Mouse (Mus musculus) forebrain, postnatal 0 days (tissue): ENCODE data around the gene Gm4141. TPM values are rescaled to one million over a fixed set of nuclear protein-coding genes. Genes with fewer than 3 reads are reported as not detected.
"Not testable (repeated sequence)": the region's sequence is repeated elsewhere in the genome, so short reads cannot be mapped to it uniquely, and the experiment has no call there.

Source experiments
- ATAC-seq: fragments of 200-750 bp; cut with Nextera tagmentation; 2 replicates; pipeline ENCODE4 v1.8.0; 2017; ENCODE audit warnings: mild to moderate bottlenecking, moderate library complexity
- DNase-seq: peaks from one replicate; pipeline ENCODE4 v3.0.0-alpha.2; 2015
- H3K27ac ChIP-seq: fragments of 300-500 bp; sonication (generic); 2 replicates; pipeline ENCODE4 v1.5.1; 2014; ENCODE audit warnings: low read depth, mild to moderate bottlenecking, antibody characterized with exemption, low read length, moderate library complexity, mixed read lengths
- H3K27me3 ChIP-seq: fragments of 300-500 bp; sonication (generic); 2 replicates; pipeline ENCODE4 v1.6.1; 2014; ENCODE audit warnings: mild to moderate bottlenecking, low read length, mixed read lengths; ENCODE audit not compliant: insufficient read depth
- H3K36me3 ChIP-seq: fragments of 300-500 bp; sonication (generic); 2 replicates; pipeline ENCODE4 v1.6.1; 2014; ENCODE audit warnings: mild to moderate bottlenecking, moderate library complexity; ENCODE audit not compliant: insufficient read depth
- H3K4me1 ChIP-seq: fragments of 300-500 bp; sonication (generic); 2 replicates; pipeline ENCODE4 v1.6.1; 2014; ENCODE audit warnings: antibody characterized with exemption; ENCODE audit not compliant: insufficient read depth
- H3K4me2 ChIP-seq: fragments of 300-500 bp; sonication (generic); 2 replicates; pipeline ENCODE4 v1.6.1; 2014; ENCODE audit warnings: low read depth, mild to moderate bottlenecking, moderate library complexity
- H3K4me3 ChIP-seq: fragments of 300-500 bp; sonication (generic); 2 replicates; pipeline ENCODE4 v1.5.1; 2014; ENCODE audit warnings: low read depth, low read length, mixed read lengths
- H3K9ac ChIP-seq: fragments of 300-500 bp; sonication (generic); 2 replicates; pipeline ENCODE4 v1.6.1; 2014; ENCODE audit warnings: mild to moderate bottlenecking
- H3K9me3 ChIP-seq: fragments of 300-500 bp; sonication (generic); 2 replicates; pipeline ENCODE4 v1.6.1; 2016; ENCODE audit warnings: low read length
- WGBS: fragments of 180-500 bp; shearing (Covaris S2); extraction: QIAGEN DNeasy Blood & Tissue Kit; methylation state at CpG from one replicate; pipeline ENCODE4 v1.1.7; 2014; 5-methylcytosine and 5-hydroxymethylcytosine counted together
- polyA plus RNA-seq: library from polyadenylated mRNA; unstranded; fragments of >200 nt; fragmentation: Nextera tagmentation; extraction: Ambion mirVana; gene quantifications from 2 replicates; pipeline ENCODE4 v1.2.1, GENCODE M21; 2015
- total RNA-seq: library from RNA; depleted of rRNA; stranded (reverse); fragments of >200 nt; gene quantifications from 2 replicates; pipeline ENCODE4 v1.2.3, GENCODE M21; 2014; rRNA removed

Gene Gm4141
- total RNA-seq (not detected in 2 replicates), polyA plus RNA-seq (not detected in 2 replicates)

GRCm38 (mm10) chr7:20576141-20576540 lies at the start of gene Gm4141:
Gene Gm4141 (minus strand): TSS chr7:20576241.
- H3K27ac ChIP-seq, H3K27me3 ChIP-seq, ATAC-seq, H3K36me3 ChIP-seq, DNase-seq, H3K4me2 ChIP-seq, H3K9ac ChIP-seq, H3K4me1 ChIP-seq, H3K4me3 ChIP-seq, H3K9me3 ChIP-seq: not testable (repeated sequence)
- WGBS = no CpG with 5 or more reads among the region's 3 CpGs

GRCm38 (mm10) chr7:20598921-20599320 lies 22.9 kb upstream of the Gm4141 start, which contains the start of gene Gm4513:
Gene Gm4513 (minus strand): TSS chr7:20599021.
- not testable (repeated sequence) for H3K4me2 ChIP-seq, H3K4me3 ChIP-seq, H3K27ac ChIP-seq, ATAC-seq, H3K9me3 ChIP-seq, H3K27me3 ChIP-seq, H3K4me1 ChIP-seq, DNase-seq, H3K9ac ChIP-seq, H3K36me3 ChIP-seq
- WGBS = 83% methylated on average over 3 of the region's 5 CpGs

- H3K27me3 ChIP-seq, H3K36me3 ChIP-seq: not testable (repeated sequence)
- WGBS = no CpG with 5 or more reads among the region's 1 CpGs
These were observed 30.4 kb downstream of the Gm4141 start, which contains the start of gene Gm5726 for GRCm38 (mm10) chr7:20545657-20546056. Gene Gm5726 (minus strand): TSS chr7:20545757.

GRCm38 (mm10) chr7:20533537-20533936 lies 42.5 kb downstream of the Gm4141 start, which contains the start of gene Vmn1r104:
Gene Vmn1r104 (plus strand): TSS chr7:20533837.
- H3K27me3 ChIP-seq, ATAC-seq, H3K27ac ChIP-seq, H3K4me2 ChIP-seq, H3K9me3 ChIP-seq, DNase-seq, H3K4me1 ChIP-seq, H3K36me3 ChIP-seq, H3K4me3 ChIP-seq, H3K9ac ChIP-seq: not testable (repeated sequence)
- WGBS = no CpG with 5 or more reads among the region's 3 CpGs

More at GRCm38 (mm10) chr7:20545657-20546056, 30.4 kb downstream of the Gm4141 start, which contains the start of gene Gm5726:
- not testable (repeated sequence) for H3K27ac ChIP-seq, ATAC-seq, H3K9ac ChIP-seq, H3K4me2 ChIP-seq, H3K4me3 ChIP-seq, H3K9me3 ChIP-seq, DNase-seq, H3K4me1 ChIP-seq

Other genes with a start within 250 kb of the Gm4141 start
- not detected in 2 replicates for gene Gm4133, start 242.2 kb downstream of the Gm4141 start, total RNA-seq
- gene Gm4133, start 242.2 kb downstream of the Gm4141 start, polyA plus RNA-seq = not detected in 2 replicates
- gene Gm5728, start 200.8 kb downstream of the Gm4141 start, total RNA-seq = not detected in 2 replicates
- not detected in 2 replicates for gene Gm5728, start 200.8 kb downstream of the Gm4141 start, polyA plus RNA-seq
- gene Vmn1r100, start 158.3 kb downstream of the Gm4141 start, total RNA-seq = not detected in 2 replicates
- gene Vmn1r100, start 158.3 kb downstream of the Gm4141 start, polyA plus RNA-seq = not detected in 2 replicates
- gene Vmn1r101, start 133.6 kb downstream of the Gm4141 start, total RNA-seq = not detected in 2 replicates
- gene Vmn1r101, start 133.6 kb downstream of the Gm4141 start, polyA plus RNA-seq = not detected in 2 replicates
- not detected in 2 replicates for gene Gm10670, start 101.3 kb downstream of the Gm4141 start, total RNA-seq
- gene Gm10670, start 101.3 kb downstream of the Gm4141 start, polyA plus RNA-seq = not detected in 2 replicates
- not detected in 2 replicates for gene Vmn1r103, start 65.7 kb downstream of the Gm4141 start, total RNA-seq
- not detected in 2 replicates for gene Vmn1r103, start 65.7 kb downstream of the Gm4141 start, polyA plus RNA-seq
- gene Vmn1r104, start 42.4 kb downstream of the Gm4141 start, total RNA-seq = not detected in 2 replicates
- gene Vmn1r104, start 42.4 kb downstream of the Gm4141 start, polyA plus RNA-seq = not detected in 2 replicates
- not detected in 2 replicates for gene Gm5726, start 30.5 kb downstream of the Gm4141 start, total RNA-seq
- gene Gm5726, start 30.5 kb downstream of the Gm4141 start, polyA plus RNA-seq = not detected in 2 replicates
- gene Gm4513, start 22.8 kb upstream of the Gm4141 start, total RNA-seq = not detected in 2 replicates
- not detected in 2 replicates for gene Gm4513, start 22.8 kb upstream of the Gm4141 start, polyA plus RNA-seq
- gene Vmn1r107, start 92.7 kb upstream of the Gm4141 start, total RNA-seq = not detected in 2 replicates
- not detected in 2 replicates for gene Vmn1r107, start 92.7 kb upstream of the Gm4141 start, polyA plus RNA-seq
- not detected in 2 replicates for gene Vmn1r111, start 127.0 kb upstream of the Gm4141 start, total RNA-seq
- not detected in 2 replicates for gene Vmn1r111, start 127.0 kb upstream of the Gm4141 start, polyA plus RNA-seq
- not detected in 2 replicates for gene Gm10668, start 154.4 kb upstream of the Gm4141 start, total RNA-seq
- not detected in 2 replicates for gene Gm10668, start 154.4 kb upstream of the Gm4141 start, polyA plus RNA-seq
- not detected in 2 replicates for gene Vmn1r112, start 194.9 kb upstream of the Gm4141 start, total RNA-seq
- not detected in 2 replicates for gene Vmn1r112, start 194.9 kb upstream of the Gm4141 start, polyA plus RNA-seq
- gene Vmn1r113, start 211.0 kb upstream of the Gm4141 start, total RNA-seq = not detected in 2 replicates
- gene Vmn1r113, start 211.0 kb upstream of the Gm4141 start, polyA plus RNA-seq = not detected in 2 replicates
- gene Vmn1r114, start 235.9 kb upstream of the Gm4141 start, total RNA-seq = not detected in 2 replicates
- not detected in 2 replicates for gene Vmn1r114, start 235.9 kb upstream of the Gm4141 start, polyA plus RNA-seq